Mouse (Mus musculus) midbrain, embryonic 14.5 days (tissue): ENCODE results near the gene Efna5. TPM values are rescaled to one million over a fixed set of nuclear protein-coding genes. Genes with fewer than 3 reads are reported as not detected.
A peak's percentile ranks its signal among the peaks of the same experiment; 100 is the strongest.

Experiments used
- ATAC-seq: fragments of 200-750 bp; cut with Nextera tagmentation; 2 replicates; pipeline ENCODE4 v1.8.0; 2017; ENCODE audit warnings: moderate number of reproducible peaks, moderate library complexity; ENCODE audit not compliant: low FRiP score, low TSS enrichment
- DNase-seq: peaks from one replicate; pipeline ENCODE4 v3.0.0-alpha.2; 2015
- H3K27ac ChIP-seq: fragments of 300-500 bp; sonication (generic); replicated peaks from 2 replicates; pipeline ENCODE4 v1.5.1; 2014; ENCODE audit warnings: mild to moderate bottlenecking, low read depth, low read length, moderate library complexity
- H3K27me3 ChIP-seq: fragments of 300-500 bp; sonication (generic); 2 replicates; pipeline ENCODE4 v1.6.1; 2014; ENCODE audit warnings: low read length, control low read depth, mixed read lengths; ENCODE audit not compliant: control insufficient read depth, insufficient read depth
- H3K36me3 ChIP-seq: fragments of 300-500 bp; sonication (generic); 2 replicates; pipeline ENCODE4 v1.6.1; 2014; ENCODE audit warnings: low read length, control low read depth; ENCODE audit not compliant: control insufficient read depth, insufficient read depth
- H3K4me1 ChIP-seq: fragments of 300-500 bp; sonication (generic); 2 replicates; pipeline ENCODE4 v1.6.1; 2014; ENCODE audit warnings: mild to moderate bottlenecking, antibody characterized with exemption, low read length, control low read depth; ENCODE audit not compliant: control insufficient read depth, insufficient read depth
- H3K4me2 ChIP-seq: fragments of 300-500 bp; sonication (generic); 2 replicates; pipeline ENCODE4 v1.6.1; 2014; ENCODE audit warnings: mild to moderate bottlenecking, low read length, moderate library complexity
- H3K4me3 ChIP-seq: fragments of 300-500 bp; sonication (generic); replicated peaks from 2 replicates; pipeline ENCODE4 v1.5.1; 2014; ENCODE audit warnings: low read depth, low read length
- H3K9ac ChIP-seq: fragments of 300-500 bp; sonication (generic); replicated peaks from 2 replicates; pipeline ENCODE4 v1.6.1; 2014; ENCODE audit warnings: mild to moderate bottlenecking, low read length, moderate library complexity
- H3K9me3 ChIP-seq: fragments of 300-500 bp; sonication (generic); 2 replicates; pipeline ENCODE4 v1.6.1; 2016; ENCODE audit warnings: low read length, control low read depth, mixed read lengths; ENCODE audit not compliant: control insufficient read depth
- WGBS: fragments of 180-500 bp; shearing (Covaris S2); extraction: QIAGEN DNeasy Blood & Tissue Kit; methylation state at CpG from one replicate; pipeline ENCODE4 v1.1.7; 2014; 5-methylcytosine and 5-hydroxymethylcytosine counted together
- polyA plus RNA-seq: library from polyadenylated mRNA; unstranded; fragments of >200 nt; fragmentation: Nextera tagmentation; extraction: Ambion mirVana; gene quantifications from 2 replicates; pipeline ENCODE4 v1.2.1, GENCODE M21; 2014

Gene Efna5
- polyA plus RNA-seq, 1 experiment from 2014 or later: 90.8 TPM

DNA sequence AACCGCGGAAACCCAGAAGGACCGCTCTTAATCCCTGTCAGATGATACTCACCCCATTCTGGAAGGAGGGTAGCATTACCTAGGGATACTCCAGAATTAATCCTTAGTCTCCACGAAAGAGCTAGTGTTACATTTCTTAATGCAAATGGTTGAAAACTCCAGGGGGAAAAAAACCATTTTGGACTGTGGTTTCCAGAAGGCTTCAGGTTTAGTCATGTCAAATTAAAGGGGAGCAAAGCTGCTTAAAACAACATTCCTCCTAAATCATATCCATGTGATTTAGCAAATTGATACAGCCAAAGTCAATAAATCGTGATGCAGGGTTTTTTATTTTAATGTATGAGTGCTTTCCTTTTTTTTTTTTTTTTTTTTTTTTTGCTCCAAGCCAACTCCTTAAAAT lies 35.5 kb downstream of the Efna5 start:
- Histone ChIP-seq H3K4me3 (no peak overlapping the region), H3K9ac (no peak overlapping the region), H3K27ac (peak overlapping the region; percentile 20; the same call in 1 of the 2 replicates), H3K4me2 (peak overlapping the region; percentile 44), H3K36me3 (no peaks in the 10 kb centered on the region), H3K27me3 (no peaks in the 10 kb centered on the region), H3K9me3 (no peaks in the 10 kb centered on the region), H3K4me1 (peaks cover 23% of the 10 kb centered on the region)
- no peak for ATAC-seq
- DNase-seq: no peak
- WGBS: 12% methylated on average over 5 of the region's 5 CpGs

DNA sequence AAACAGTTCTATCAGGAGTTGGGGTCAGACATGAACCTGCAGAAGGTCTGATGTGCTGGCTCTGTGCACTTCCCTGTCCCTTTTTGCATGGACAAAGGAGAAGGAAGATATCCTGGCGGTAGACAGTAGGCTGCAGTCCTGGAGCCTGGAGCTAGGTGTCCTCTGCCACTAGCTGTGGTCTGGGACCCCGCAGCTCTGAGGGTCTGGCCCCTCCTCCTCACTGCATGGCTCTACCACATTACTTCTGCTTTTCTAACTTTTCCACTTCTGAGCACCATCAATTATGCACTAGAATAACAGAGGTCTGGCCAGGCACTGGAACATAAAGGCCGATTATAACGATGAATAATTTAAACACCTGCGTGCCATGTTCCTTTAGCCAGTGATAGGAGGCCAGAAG lies 36.8 kb downstream of the Efna5 start:
- WGBS: 37% methylated on average over 5 of the region's 5 CpGs
- Histone ChIP-seq H3K9me3 (no peaks in the 10 kb centered on the region), H3K4me2 (no peak overlapping the region), H3K9ac (no peak overlapping the region), H3K4me3 (no peak overlapping the region), H3K27me3 (no peaks in the 10 kb centered on the region), H3K4me1 (peaks cover 12% of the 10 kb centered on the region; the same call in 1 of the 2 replicates), H3K27ac (no peak overlapping the region), H3K36me3 (no peaks in the 10 kb centered on the region)
- peak; percentile 60; the same call in 1 of the 2 replicates for ATAC-seq
- DNase-seq: no peak

DNA sequence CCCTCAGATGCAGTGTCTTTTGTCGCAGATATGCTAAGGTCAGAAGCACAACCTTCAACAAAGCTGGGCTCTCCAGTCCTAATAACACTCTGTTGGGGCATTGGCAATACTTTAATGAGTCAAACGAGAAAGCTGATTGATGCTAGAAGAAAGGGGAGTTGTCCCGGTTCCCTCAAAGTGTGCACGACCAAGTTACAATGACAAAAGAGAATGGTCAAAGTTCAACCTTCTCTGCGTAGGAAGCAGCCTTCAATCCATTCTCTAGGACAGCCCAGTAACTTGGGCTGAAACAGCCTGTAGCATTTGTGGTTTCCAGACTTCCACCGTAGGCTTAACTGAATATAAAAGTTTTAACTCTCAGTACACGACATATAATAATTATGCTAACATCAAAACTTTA lies 43.8 kb downstream of the Efna5 start:
- no peak for ATAC-seq
- Histone ChIP-seq H3K27ac (no peak overlapping the region), H3K27me3 (no peaks in the 10 kb centered on the region), H3K36me3 (no peaks in the 10 kb centered on the region), H3K4me1 (no peaks in the 10 kb centered on the region), H3K4me3 (no peak overlapping the region), H3K9ac (no peak overlapping the region), H3K9me3 (0 out of 2 replicates have a peak, but pooled peaks cover 3% of the 10 kb centered on the region), H3K4me2 (no peak overlapping the region)
- DNase-seq: no peak
- 32% methylated on average over 7 of the region's 7 CpGs for WGBS

DNA sequence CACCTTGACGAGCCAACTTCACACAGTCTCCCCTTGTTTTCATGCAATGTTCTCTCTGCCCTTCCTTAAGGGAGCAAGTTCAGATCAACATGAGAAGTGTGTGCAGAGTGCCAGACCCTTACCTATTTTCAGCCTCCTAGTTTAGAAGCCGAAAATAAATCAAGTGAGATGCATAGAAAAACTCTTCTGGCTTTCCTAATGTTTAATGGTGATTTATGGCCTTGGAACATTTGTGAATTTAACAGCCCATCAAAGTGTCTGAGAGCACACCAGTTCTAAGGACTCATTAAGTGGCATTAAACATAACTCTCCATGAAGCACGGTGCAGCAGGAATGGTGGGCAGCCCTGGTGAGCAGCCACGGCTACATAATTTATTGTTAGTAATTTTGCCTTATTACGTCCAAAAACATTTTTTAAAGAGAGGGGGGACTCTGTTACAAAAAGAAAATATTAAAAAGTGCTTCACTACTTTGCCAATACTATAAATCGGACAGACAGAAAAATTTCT lies 44.5 kb downstream of the Efna5 start:
- Histone ChIP-seq H3K4me2 (no peak overlapping the region), H3K27me3 (no peaks in the 10 kb centered on the region), H3K27ac (no peak overlapping the region), H3K9me3 (0 out of 2 replicates have a peak, but pooled peaks cover 3% of the 10 kb centered on the region), H3K36me3 (no peaks in the 10 kb centered on the region), H3K4me3 (no peak overlapping the region), H3K9ac (no peak overlapping the region), H3K4me1 (0 out of 2 replicates have a peak, but pooled peaks cover 3% of the 10 kb centered on the region)
- ATAC-seq (no peak), DNase-seq (no peak)
- WGBS: 86% methylated on average over 6 of the region's 6 CpGs

DNA sequence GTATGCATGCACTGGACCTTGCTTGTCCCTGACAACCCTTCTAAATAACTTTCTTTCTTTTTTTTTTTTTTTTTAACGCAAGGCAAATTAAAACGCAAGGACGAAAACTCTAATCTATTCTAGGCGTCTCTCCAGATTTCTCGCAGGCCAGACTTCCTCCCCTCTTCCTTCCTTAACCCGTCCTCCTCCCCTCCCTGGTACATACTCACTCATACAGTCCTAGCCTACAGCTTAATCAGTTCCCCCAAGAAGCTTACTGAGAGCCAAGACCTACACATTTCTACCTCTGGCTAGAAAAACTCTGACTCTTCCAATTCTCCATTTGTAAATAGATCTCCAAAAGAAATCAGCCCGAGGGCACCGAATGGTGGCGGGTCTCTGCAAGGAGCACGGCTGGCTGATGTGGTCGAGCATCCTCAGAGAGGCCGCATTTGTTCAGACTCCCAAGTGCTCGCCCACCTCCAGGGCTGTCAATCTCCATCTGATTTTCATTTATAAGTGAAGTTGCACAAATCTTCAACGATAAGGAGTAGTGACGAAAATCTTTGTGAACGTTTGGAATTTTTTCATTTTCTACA lies 48.5 kb downstream of the Efna5 start:
- Histone ChIP-seq H3K4me2 (peak overlapping the region; percentile 26), H3K4me1 (peaks cover 14% of the 10 kb centered on the region; the same call in 1 of the 2 replicates), H3K9me3 (0 out of 2 replicates have a peak, but pooled peaks cover 3% of the 10 kb centered on the region), H3K4me3 (no peak overlapping the region), H3K9ac (no peak overlapping the region), H3K27ac (peak overlapping the region; percentile 45; the same call in 1 of the 2 replicates), H3K36me3 (no peaks in the 10 kb centered on the region), H3K27me3 (no peaks in the 10 kb centered on the region)
- WGBS: 43% methylated on average over 16 of the region's 16 CpGs
- DNase-seq (peak; percentile 70), ATAC-seq (peak; percentile 41; the same call in 1 of the 2 replicates)

DNA sequence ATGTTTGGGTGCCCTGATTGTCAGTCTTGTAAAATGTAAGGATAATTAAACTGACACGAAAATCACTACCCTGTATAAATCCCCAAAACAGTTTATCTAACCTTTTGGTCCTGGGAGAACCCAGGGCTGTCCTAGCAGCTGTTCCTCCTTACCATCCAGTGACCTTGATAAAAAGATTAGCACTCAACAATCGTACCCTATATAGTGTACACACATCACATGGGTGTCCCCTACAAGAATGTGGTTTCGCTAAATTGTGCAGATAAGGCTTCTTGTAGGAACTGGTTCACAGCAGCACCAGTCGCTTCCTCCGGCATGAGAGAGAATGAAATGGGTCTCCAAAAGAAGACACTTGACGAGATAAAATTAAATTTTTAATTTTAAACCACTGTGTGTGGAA lies 53.6 kb downstream of the Efna5 start:
- Histone ChIP-seq H3K9me3 (no peaks in the 10 kb centered on the region), H3K4me1 (peaks cover 21% of the 10 kb centered on the region; the same call in 1 of the 2 replicates), H3K27me3 (no peaks in the 10 kb centered on the region), H3K27ac (0 out of 2 replicates have a peak overlapping the region, but pooled peaks have one; percentile 26), H3K9ac (no peak overlapping the region), H3K4me3 (no peak overlapping the region), H3K36me3 (no peaks in the 10 kb centered on the region), H3K4me2 (peak overlapping the region; percentile 22)
- 43% methylated on average over 6 of the region's 6 CpGs for WGBS
- no peak for DNase-seq
- no peak for ATAC-seq

DNA sequence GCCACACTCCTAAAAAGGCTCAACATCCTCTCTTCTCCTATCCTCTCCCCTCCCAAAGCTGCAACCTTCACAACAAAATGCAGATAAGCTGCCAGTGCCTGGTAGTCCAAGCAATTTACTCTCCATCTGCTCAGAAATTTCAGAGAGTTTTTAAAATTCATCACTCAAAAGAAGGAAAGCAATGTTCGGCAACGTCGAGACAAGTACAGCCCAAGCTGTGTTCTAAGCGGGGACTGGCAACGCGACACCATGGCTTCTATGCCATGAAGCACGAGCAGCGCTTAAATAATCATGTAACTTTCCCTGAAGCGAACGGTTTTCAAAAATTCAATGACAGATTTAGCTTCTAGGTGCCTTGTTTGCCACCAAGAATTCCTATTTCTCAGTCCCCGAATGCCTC lies 59.9 kb downstream of the Efna5 start:
- 60% methylated on average over 11 of the region's 11 CpGs for WGBS
- peaks cover 33% of the 10 kb centered on the region for H3K4me1 ChIP-seq
- no peak for ATAC-seq
- H3K36me3 ChIP-seq: no peaks in the 10 kb centered on the region
- H3K27ac ChIP-seq: peak overlapping the region; percentile 62; the same call in 1 of the 2 replicates
- H3K27me3 ChIP-seq: no peaks in the 10 kb centered on the region
- no peaks in the 10 kb centered on the region for H3K9me3 ChIP-seq
- H3K9ac ChIP-seq: no peak overlapping the region
- no peak for DNase-seq
- peak overlapping the region; percentile 48 for H3K4me2 ChIP-seq
- no peak overlapping the region for H3K4me3 ChIP-seq

DNA sequence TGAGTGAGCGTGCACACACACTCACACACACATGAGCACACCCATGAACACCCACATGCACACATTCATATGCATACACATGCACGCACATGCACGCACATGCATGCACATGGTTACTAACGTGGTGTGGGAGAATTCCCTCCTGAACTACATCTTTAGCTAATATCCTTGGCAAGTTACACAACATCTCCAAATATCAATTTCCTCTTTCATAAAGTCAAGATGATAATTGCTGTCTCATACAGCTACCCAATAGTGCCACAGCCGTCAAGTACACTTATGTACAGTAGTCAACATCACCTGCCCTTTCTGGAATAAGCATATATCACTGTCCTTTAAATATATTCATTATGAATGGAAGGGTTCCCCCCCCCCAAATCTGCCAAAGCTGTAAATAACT lies 61.2 kb downstream of the Efna5 start:
- WGBS: 71% methylated on average over 5 of the region's 5 CpGs
- Histone ChIP-seq H3K27me3 (no peaks in the 10 kb centered on the region), H3K4me1 (peaks cover 33% of the 10 kb centered on the region), H3K27ac (no peak overlapping the region), H3K9ac (no peak overlapping the region), H3K4me3 (no peak overlapping the region), H3K9me3 (no peaks in the 10 kb centered on the region), H3K36me3 (no peaks in the 10 kb centered on the region), H3K4me2 (peak overlapping the region; percentile 43)
- no peak for ATAC-seq
- DNase-seq: no peak

DNA sequence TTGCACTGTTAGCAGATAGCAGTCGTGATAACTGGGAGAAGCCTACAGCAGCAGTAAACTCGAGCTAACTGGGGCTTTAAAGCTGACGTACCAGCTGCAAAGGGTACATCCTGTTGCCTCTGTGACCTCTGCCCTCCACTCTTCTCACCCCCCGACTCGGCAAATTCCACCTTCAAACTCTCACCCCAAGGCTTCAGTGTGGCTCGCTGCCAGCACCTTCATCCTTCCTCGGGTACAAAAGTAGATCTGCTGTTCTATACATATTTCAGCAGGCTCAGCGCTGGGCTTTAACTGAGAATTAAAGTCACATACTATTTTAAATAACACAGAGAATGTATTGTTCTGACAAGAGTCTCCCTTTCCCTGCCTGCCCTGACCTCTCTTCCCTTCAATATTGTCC lies 62.3 kb downstream of the Efna5 start:
- ATAC-seq (no peak), DNase-seq (peak; percentile 46)
- Histone ChIP-seq H3K36me3 (no peaks in the 10 kb centered on the region), H3K27ac (peak overlapping the region; percentile 46), H3K4me1 (peaks cover 33% of the 10 kb centered on the region), H3K9ac (peak overlapping the region; percentile 7; the same call in 1 of the 2 replicates), H3K9me3 (no peaks in the 10 kb centered on the region), H3K4me3 (no peak overlapping the region), H3K4me2 (peak overlapping the region; percentile 43), H3K27me3 (no peaks in the 10 kb centered on the region)
- WGBS: 6% methylated on average over 8 of the region's 8 CpGs
